Mouse (Mus musculus) thymus, postnatal 36 days (tissue): ENCODE data around the gene Iqce.
A peak's percentile ranks its signal among the peaks of the same experiment; 100 is the strongest.

Experiments
- DNase-seq, 2 experiments: peaks; one replicate each; pipeline ENCODE4 v3.0.0; 2022; ENCODE audit warnings: mixed read lengths in 2 of 2

The Iqce gene

GRCm38 (mm10) chr5:140637989-140638388 lies 64.2 kb downstream of the Iqce start:
- DNase-seq = peak in 1 of 2 experiments; percentile 9

DNA sequence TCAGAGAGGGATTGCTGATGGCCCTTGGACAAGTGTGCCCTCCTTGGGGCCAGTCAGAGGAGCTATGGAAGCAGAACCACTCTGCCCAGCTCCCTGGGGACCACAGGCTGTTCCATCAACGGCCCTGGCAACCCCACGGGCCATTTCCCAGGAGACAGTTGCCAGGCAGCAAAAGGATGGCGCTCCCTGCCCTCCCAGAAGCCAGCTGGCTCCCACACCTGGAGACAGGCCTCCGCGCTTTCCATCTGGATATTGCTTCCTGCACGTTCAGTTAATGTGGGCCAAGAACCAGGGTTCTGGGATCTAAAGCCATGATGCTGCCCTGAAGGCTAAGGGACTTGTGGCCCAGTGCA lies 65.1 kb downstream of the Iqce start:
- no peak for DNase-seq

DNA sequence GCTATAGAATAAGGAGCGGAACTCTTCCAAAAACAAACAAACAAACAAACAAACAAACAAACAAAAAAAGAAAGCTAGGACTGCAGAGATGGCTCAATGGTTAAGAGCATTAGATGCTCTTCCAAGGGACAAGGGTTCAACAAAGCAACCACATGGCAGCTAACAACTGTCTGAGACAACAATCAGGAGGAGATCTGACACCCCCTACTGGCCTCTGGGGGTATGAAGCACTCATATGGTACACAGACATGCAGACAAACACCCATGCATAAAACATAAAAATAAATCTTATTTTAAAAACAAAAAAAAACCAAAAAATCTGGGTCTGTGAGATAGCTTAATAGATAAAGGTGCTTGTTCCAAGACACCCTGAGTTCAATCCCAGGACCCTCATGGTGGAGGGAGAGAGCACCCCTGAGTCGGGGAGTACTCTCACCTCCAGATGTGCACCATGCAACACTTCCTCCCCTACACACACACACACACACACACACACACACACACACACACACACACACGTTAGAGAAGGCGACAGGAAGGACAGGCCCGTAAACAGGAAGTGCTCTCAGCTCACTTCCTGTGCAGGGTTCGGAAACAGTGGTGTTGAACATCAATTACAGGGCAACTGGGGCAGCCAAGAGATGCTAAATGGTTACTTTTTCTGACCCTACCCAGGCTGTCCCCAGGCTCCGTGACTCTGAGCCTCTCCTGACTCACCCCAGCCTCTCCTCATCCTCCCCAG lies 65.7 kb downstream of the Iqce start:
- DNase-seq = peak; percentile 35 to 57

- DNase-seq = peak in 1 of 2 experiments; percentile 10
Measured at GRCm38 (mm10) chr5:140634798-140635722, 67.1 kb downstream of the Iqce start.

DNA sequence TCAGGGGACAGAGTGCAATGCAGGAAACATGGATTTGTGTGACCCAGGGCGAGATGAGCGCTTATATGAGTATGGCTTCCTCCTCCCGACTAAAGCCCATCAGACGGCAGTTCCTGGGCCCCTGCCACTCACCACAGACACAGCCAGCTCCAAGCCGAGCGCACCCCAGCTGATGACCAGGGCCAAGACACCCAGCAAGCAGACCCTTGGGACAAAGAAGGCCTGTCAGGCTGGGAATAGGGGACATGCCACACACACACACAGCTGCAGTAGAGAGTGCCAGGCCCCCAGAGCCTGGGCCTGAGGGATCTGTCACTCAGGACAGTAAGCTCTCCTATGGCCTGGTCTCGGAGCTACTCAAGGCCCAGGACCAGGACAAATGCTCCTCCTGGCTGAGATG lies 68.7 kb downstream of the Iqce start:
- peak in 1 of 2 experiments; percentile 3 for DNase-seq

DNA sequence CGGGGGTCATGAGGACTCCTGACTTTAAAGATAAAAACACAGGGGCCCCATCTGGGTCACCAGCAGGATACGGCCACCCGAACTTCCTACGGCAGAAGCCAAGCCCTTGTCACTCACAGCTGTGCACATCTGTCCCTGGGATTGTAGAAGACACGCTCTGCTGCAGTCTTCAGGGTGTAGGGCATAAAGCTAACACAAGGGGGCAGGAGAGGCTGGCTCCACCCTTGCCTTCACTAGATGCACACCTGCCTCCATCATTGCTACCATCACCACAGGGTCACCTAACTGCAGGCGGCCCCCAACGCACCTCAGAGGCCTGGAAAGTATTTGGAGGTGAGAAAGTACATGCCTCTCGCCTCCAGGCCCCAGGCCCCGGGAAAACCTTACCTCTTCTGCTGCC lies 73.2 kb downstream of the Iqce start:
- DNase-seq = peak in 1 of 2 experiments; percentile 35

- DNase-seq = no peak
Measured at GRCm38 (mm10) chr5:140627580-140627979, 74.6 kb downstream of the Iqce start.

- DNase-seq = no peak
Measured at GRCm38 (mm10) chr5:140624961-140625360, 77.2 kb downstream of the Iqce start.

DNA sequence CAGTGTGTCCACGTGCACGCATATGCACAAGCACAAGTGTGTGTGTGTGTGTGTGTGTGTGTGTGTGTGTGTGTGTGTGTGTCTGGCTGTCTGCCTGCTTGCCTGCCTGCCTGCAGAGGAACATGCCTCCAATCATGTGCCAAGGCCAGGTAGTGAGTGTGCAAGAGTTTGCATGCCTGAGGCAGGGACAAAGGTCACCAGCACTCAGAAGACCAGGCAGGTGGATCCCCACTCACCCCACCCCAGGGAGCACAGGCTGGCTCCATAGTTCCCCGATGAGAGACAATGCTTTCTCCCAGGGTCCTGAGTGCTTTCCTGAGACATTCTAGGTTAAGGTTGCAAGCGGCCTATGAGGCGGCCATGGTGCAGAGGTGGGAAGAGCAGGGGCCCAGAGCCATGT lies 77.9 kb downstream of the Iqce start:
- no peak for DNase-seq

DNA sequence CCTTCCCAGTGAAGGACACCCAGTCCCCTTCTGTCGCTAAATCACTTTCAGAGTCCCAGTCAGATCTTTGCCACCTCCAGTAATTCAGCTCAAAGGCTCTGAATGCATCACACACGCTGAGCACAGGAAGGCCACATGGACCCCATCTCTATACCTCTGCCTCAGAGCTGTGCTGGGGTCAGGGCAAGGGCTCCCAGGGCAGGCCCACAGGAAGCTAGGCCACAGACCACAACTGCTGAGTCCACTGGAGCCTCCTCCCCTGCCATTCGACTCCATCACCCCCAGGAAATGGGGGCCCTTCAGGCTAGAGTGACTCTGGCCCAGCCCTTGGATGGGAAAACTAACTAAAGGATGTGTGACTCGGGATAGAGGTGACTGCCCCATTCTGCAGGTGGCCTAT lies 78.4 kb downstream of the Iqce start:
- DNase-seq = no peak

DNA sequence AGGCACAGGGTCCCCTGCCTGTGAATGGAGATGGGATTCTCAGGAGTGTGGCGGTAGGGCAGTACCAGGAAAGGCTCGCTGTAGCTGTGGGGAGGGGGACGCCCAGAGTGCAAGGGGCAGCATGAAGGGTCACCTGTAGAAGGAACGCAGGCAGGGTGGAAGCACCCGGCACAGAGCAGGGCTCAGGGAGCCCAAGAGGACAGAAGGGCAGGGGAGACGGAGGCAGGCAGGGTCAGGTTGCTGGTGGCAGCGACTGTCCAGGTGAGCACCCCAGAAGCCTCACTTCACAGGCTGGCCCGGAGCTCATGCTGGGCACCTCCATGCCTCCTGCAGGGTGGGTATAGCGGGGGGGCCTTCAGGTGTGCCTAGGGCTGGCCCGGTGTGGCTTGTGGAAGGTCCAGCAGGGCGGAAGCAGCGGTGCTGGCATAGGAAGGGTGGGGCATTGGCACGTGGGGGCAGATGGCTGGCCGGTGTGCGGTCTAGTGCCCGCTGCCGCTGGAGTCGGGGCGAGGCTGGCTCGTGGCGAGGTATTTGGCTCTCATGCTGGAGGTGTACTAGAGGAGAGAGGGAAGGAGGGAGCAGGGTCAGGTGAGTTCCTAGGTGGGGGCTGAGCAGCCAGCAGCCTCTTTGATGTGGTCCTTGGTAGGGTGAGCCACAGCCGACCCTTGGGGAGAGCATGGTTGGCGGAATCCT lies 79.1 kb downstream of the Iqce start:
- no peak for DNase-seq

- no peak for DNase-seq
Measured at GRCm38 (mm10) chr5:140621517-140621916, 80.7 kb downstream of the Iqce start.

- no peak for DNase-seq
Measured at GRCm38 (mm10) chr5:140621092-140621491, 81.1 kb downstream of the Iqce start.

- DNase-seq = no peak
Measured at GRCm38 (mm10) chr5:140619895-140620736, 82.1 kb downstream of the Iqce start.

DNA sequence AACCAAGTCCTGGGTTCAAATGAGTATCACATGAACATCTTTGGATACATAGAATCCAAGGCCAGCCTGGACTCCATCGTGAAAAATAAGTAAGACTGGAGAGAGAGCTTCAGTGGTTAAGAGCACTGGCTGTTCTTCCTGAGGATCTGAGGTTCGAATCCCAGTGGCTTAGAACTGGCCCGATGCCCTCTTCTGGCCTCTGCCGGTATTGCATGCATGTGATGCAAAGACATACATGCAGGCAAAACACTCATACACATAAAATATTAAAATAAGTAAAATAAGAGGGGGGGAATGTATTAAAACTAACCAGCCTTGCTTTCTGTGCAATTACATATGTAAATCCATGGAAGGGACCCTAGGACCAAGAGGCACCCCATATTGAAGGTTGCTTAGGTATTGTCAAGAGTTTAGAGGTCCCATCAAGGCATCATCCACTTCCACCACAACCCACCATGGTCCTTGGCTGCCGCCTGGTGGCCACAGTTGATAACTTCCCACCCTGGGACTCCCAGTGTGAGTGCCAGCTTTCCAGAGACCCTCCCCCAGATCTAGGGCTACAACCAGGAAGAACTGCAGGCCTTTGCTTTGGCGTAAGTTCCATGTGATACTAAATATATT lies 82.9 kb downstream of the Iqce start:
- DNase-seq = peak; percentile 84 to 86

- DNase-seq = peak; percentile 66 to 79
Measured at GRCm38 (mm10) chr5:140617714-140618113, 84.5 kb downstream of the Iqce start.

DNA sequence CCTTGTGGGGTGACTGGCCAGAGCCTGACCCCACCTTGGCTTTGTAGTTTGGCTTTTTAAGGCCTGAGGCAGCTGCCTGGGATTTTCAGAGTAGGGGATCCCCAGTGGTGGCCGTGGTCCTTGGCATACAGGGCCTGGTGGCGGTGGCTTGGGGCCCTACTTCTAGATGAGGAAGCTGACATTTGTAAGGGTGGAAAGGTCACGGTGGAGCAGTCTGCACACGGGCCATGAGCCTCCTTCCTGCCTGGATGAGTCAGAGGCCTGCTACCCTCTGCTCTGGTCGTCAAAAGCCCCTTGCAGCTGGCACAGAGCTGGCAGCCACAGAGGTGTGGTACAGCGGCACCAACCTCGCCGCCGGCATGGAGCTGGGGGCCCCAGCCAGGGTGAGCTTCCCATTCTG lies 85.5 kb downstream of the Iqce start:
- peak; percentile 43 to 65 for DNase-seq

DNA sequence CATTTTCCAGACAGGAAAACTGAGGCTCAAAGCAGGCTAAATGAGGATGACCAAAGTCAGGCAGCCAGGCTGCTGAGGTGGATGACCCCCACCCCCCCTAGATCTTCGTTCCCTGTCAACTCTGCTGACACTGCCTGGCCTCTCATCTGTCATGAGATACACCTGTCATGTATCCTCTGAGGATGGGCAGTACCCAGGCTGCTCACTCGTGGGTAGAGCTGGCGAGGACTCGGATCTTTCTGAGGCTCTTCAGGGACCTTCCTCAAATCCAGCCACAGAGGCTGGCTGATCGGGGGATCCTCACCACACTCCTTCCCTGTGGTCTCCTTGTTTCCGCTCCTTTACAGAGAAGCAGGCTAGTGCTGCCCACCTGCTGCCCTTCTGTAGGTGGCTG lies 86.1 kb downstream of the Iqce start:
- peak in 1 of 2 experiments; percentile 9 for DNase-seq

DNA sequence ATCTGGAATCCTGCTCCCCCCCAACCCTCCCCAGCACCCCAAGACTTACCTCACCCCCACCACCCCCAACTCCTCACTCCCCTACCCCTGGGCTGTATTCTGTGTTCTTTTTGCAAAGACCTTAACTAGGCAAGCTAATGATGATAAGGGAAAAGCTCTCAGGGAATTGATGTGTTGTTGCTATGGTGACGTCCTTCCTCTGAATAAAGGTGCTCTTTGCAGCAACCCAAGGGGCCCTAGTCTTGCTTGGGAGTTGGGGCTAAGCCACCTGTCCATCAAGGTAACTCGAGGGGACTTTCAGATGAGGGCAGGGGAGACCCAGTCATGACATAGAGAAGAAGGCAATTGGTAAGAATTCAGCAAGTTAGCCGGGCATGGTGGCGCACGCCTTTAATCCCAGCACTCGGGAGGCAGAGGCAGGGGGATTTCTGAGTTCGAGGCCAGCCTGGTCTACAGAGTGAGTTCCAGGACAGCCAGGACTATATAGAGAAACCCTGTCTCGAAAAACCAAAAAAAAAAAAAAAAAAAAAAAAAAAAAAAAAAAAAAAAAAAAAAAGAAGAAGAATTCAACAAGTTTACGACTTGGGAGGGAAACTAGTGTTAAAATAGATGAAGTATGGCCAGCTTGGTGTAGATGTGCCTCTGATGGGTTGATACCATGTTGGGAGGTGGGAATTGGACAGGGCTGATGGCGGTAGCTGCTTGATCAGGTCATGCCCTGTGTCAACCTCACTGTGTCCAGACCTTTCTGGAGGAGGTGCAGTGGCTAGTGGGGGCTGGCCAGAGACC lies 86.7 kb downstream of the Iqce start:
- DNase-seq = no peak

DNA sequence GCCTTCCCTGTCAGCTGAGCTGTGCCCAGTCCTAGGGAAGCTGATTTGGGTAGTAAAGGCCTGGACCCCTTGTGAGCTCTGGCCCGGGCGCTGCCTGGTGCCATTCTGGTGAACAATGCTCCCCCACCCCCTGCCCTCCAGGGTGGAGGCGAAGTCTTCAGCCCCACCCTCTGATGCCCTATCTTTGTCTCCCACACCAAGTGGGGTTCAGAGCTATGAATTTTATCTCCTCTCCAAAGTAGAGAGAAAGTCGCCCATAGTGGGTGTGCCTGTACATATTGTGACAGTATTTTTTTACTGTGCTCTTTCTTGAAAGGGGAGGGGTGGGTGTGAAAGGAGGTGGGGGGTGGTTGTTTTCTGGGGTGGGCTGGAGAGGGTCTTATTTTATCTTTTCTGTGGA lies 87.3 kb downstream of the Iqce start:
- DNase-seq = no peak

DNA sequence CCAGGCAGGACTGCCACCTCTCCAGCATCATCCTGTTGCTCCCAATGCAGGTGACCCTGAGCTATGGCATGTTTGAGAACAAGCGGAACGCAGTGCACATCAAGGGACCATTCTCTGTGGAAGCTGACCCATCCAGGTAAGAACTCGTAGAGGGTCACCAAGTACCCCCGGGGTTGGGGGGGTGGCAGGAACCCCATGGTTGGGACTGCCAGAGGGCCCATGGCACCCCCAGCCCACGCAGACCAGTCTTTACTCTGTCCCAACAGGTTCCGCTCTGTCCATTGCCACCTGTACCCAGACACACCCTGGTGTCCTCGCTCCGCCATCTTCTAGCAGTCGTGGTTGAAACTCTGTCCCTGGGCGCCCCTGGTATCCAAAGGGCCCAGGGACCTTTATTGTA lies 88.0 kb downstream of the Iqce start:
- no peak for DNase-seq
